Mouse (Mus musculus) lung, postnatal 25 days (tissue): ENCODE measurements around the gene Nuak2.
A peak's percentile ranks its signal among the peaks of the same experiment; 100 is the strongest.
"Not testable (repeated sequence)": the region's sequence is repeated elsewhere in the genome, so short reads cannot be mapped to it uniquely, and the experiment has no call there.

Experiments
- DNase-seq: peaks from one replicate; pipeline ENCODE4 v3.0.0; 2022; ENCODE audit warnings: low spot score

Nuak2 gene

GRCm38 (mm10) chr1:132327477-132327876 lies 11.6 kb downstream of the Nuak2 start:
- DNase-seq, result no peak

- DNase-seq, result no peak
Measured at GRCm38 (mm10) chr1:132328565-132328964, 12.6 kb downstream of the Nuak2 start.

GRCm38 (mm10) chr1:132329656-132330055 lies 13.7 kb downstream of the Nuak2 start:
- no peak for DNase-seq

GRCm38 (mm10) chr1:132330397-132330796 lies 14.5 kb downstream of the Nuak2 start:
- no peak for DNase-seq

GRCm38 (mm10) chr1:132331283-132331682 lies 15.4 kb downstream of the Nuak2 start:
- DNase-seq, result no peak

- no peak for DNase-seq
Measured at GRCm38 (mm10) chr1:132333201-132333600, 17.3 kb downstream of the Nuak2 start.

- DNase-seq, result peak; percentile 71
Measured at GRCm38 (mm10) chr1:132333675-132334141, 17.8 kb downstream of the Nuak2 start.

GRCm38 (mm10) chr1:132334178-132334801 lies 18.4 kb downstream of the Nuak2 start:
- DNase-seq, result no peak

- DNase-seq, result no peak
Measured at GRCm38 (mm10) chr1:132335378-132335965, 19.5 kb downstream of the Nuak2 start.

- DNase-seq, result no peak
Measured at GRCm38 (mm10) chr1:132336921-132337320, 21.0 kb downstream of the Nuak2 start.

- no peak for DNase-seq
Measured at GRCm38 (mm10) chr1:132338027-132338660, 22.2 kb downstream of the Nuak2 start.

GRCm38 (mm10) chr1:132341731-132342501 lies 26.0 kb downstream of the Nuak2 start:
- DNase-seq, result peak; percentile 89

GRCm38 (mm10) chr1:132342518-132342917 lies 26.6 kb downstream of the Nuak2 start:
- no peak for DNase-seq

- no peak for DNase-seq
Measured at GRCm38 (mm10) chr1:132343191-132343590, 27.3 kb downstream of the Nuak2 start.

- no peak for DNase-seq
Measured at GRCm38 (mm10) chr1:132343656-132344055, 27.7 kb downstream of the Nuak2 start.

GRCm38 (mm10) chr1:132345514-132345913 lies 29.6 kb downstream of the Nuak2 start:
- DNase-seq, result no peak

GRCm38 (mm10) chr1:132346134-132346851 lies 30.4 kb downstream of the Nuak2 start:
- no peak for DNase-seq

- DNase-seq, result no peak
Measured at GRCm38 (mm10) chr1:132346951-132347350, 31.0 kb downstream of the Nuak2 start.

GRCm38 (mm10) chr1:132348401-132348800 lies 32.5 kb downstream of the Nuak2 start:
- no peak for DNase-seq

- not testable (repeated sequence) for DNase-seq
Measured at GRCm38 (mm10) chr1:132349049-132349448, 33.1 kb downstream of the Nuak2 start.

GRCm38 (mm10) chr1:132349601-132350000 lies 33.7 kb downstream of the Nuak2 start:
- DNase-seq, result not testable (repeated sequence)

- no peak for DNase-seq
Measured at GRCm38 (mm10) chr1:132351058-132351457, 35.1 kb downstream of the Nuak2 start.
